Comparison of ENCODE assay signal across 9 mouse cellular contexts in genomic region chr2:122297271-122298095, GRCm38 (mm10). TPM values are rescaled to one million over a fixed set of nuclear protein-coding genes. Genes with fewer than 3 reads are reported as not detected.
A peak's percentile ranks its signal among the peaks of the same experiment; 100 is the strongest.
DNase-seq lines count a peak whose midpoint lies in the region; ATAC-seq and TF ChIP-seq lines count a peak whose summit lies in the region.
"Had no signal": no experiment of that assay in that cellular context is flagged by ENCODE, and none has a peak within 500 bp of the region (broad histone marks: within the 10 kb centered on the region; RNA-seq: fewer than 3 reads in every experiment).

No protein-coding gene starts in this region.

- H3K4me3 ChIP-seq in lung, embryonic 15.5 days = no peak overlapping the region
- no peak overlapping the region; the same call in 1 of the 2 replicates for H3K4me3 ChIP-seq in lung, postnatal 0 days (ENCODE audit: low read depth, low read length)
- H3K4me3 ChIP-seq in forebrain, embryonic 16.5 days (replicated peaks; ENCODE audit: low read length) = peak overlapping the region; percentile 8
- peak overlapping the region; percentile 24 for H3K4me3 ChIP-seq in midbrain, embryonic 12.5 days

- ATAC-seq in lung, embryonic 15.5 days (ENCODE audit: borderline replicate concordance, extremely low read depth, low FRiP score, low TSS enrichment) = no peak
- ATAC-seq in lung, postnatal 0 days = no peak
- ATAC-seq in forebrain, embryonic 16.5 days = no peak
- no peak for ATAC-seq in midbrain, embryonic 12.5 days (ENCODE audit: low FRiP score, low read depth)
- ATAC-seq in monocyte, adult 5-6 weeks (replicated peaks; ENCODE audit: insufficient number of reproducible peaks, low FRiP score, low TSS enrichment, poor library complexity, severe bottlenecking) = no peak

- TF ChIP-seq CTCF in lung, postnatal 0 days (IDR thresholded peaks at IDR 0.05) = no peak

- H3K9me3 ChIP-seq in lung, embryonic 15.5 days = no peaks in the 10 kb centered on the region
- H3K9me3 ChIP-seq in lung, postnatal 0 days (ENCODE audit: low read length) = no peaks in the 10 kb centered on the region
- no peaks in the 10 kb centered on the region for H3K9me3 ChIP-seq in forebrain, embryonic 16.5 days (ENCODE audit: control insufficient read depth, low read length)
- H3K9me3 ChIP-seq in midbrain, embryonic 12.5 days = no peaks in the 10 kb centered on the region
- H3K9me3 ChIP-seq: liver, embryonic 12.5 days had no signal

- no peaks in the 10 kb centered on the region for H3K36me3 ChIP-seq in lung, embryonic 15.5 days
- no peaks in the 10 kb centered on the region for H3K36me3 ChIP-seq in lung, postnatal 0 days (ENCODE audit: insufficient read depth, low read length)
- H3K36me3 ChIP-seq in forebrain, embryonic 16.5 days (ENCODE audit: control insufficient read depth, insufficient read depth) = no peaks in the 10 kb centered on the region
- H3K36me3 ChIP-seq in midbrain, embryonic 12.5 days = no peaks in the 10 kb centered on the region
- H3K36me3 ChIP-seq: liver, embryonic 12.5 days had no signal

- no peak overlapping the region for H3K9ac ChIP-seq in lung, embryonic 15.5 days
- no peak overlapping the region for H3K9ac ChIP-seq in lung, postnatal 0 days (replicated peaks; ENCODE audit: low read depth)
- no peak overlapping the region for H3K9ac ChIP-seq in forebrain, embryonic 16.5 days (replicated peaks; ENCODE audit: low read depth, low read length)
- H3K9ac ChIP-seq in midbrain, embryonic 12.5 days (replicated peaks) = no peak overlapping the region
- H3K9ac ChIP-seq: liver, embryonic 12.5 days had no signal

- H3K27me3 ChIP-seq in lung, embryonic 15.5 days = peaks cover 94% of the 10 kb centered on the region
- peaks cover 66% of the 10 kb centered on the region for H3K27me3 ChIP-seq in lung, postnatal 0 days (replicated peaks; ENCODE audit: insufficient read depth, low read length)
- peaks cover 69% of the 10 kb centered on the region for H3K27me3 ChIP-seq in forebrain, embryonic 16.5 days (replicated peaks; ENCODE audit: control insufficient read depth, insufficient read depth, low read length)
- peaks cover 95% of the 10 kb centered on the region for H3K27me3 ChIP-seq in midbrain, embryonic 12.5 days

- peak overlapping the region; percentile 19; the same call in 1 of the 2 replicates for H3K4me2 ChIP-seq in lung, embryonic 15.5 days
- no peak overlapping the region for H3K4me2 ChIP-seq in lung, postnatal 0 days (replicated peaks; ENCODE audit: low read depth, low read length)
- peak overlapping the region; percentile 20 for H3K4me2 ChIP-seq in forebrain, embryonic 16.5 days (ENCODE audit: low read length)
- peak overlapping the region; percentile 47 for H3K4me2 ChIP-seq in midbrain, embryonic 12.5 days (replicated peaks)

- TF ChIP-seq EP300 in lung, postnatal 0 days (IDR thresholded peaks at IDR 0.05) = no peak

- no peak overlapping the region for H3K27ac ChIP-seq in lung, embryonic 15.5 days
- H3K27ac ChIP-seq in lung, postnatal 0 days (ENCODE audit: low read length) = no peak overlapping the region
- H3K27ac ChIP-seq in forebrain, embryonic 16.5 days (ENCODE audit: low read length) = no peak overlapping the region
- H3K27ac ChIP-seq in midbrain, embryonic 12.5 days (replicated peaks) = no peak overlapping the region
- H3K27ac ChIP-seq: liver, embryonic 12.5 days had no signal

- peaks cover 27% of the 10 kb centered on the region for H3K4me1 ChIP-seq in lung, embryonic 15.5 days
- peaks cover 11% of the 10 kb centered on the region; the same call in 1 of the 2 replicates for H3K4me1 ChIP-seq in lung, postnatal 0 days (ENCODE audit: insufficient read depth, low read depth, low read length)
- peaks cover 37% of the 10 kb centered on the region for H3K4me1 ChIP-seq in forebrain, embryonic 16.5 days (replicated peaks; ENCODE audit: control insufficient read depth, insufficient read depth, low read length)
- peaks cover 41% of the 10 kb centered on the region for H3K4me1 ChIP-seq in midbrain, embryonic 12.5 days

- DNase-seq in lung, postnatal 0 days (ENCODE audit: low spot score) = no peak
- DNase-seq in urinary bladder, postnatal 10 days (ENCODE audit: low spot score) = no peak
- DNase-seq in urinary bladder, postnatal 36 days (ENCODE audit: low spot score in 2 of 2) = no peak
- DNase-seq: cerebellum, adult 11 months had no signal

- 2% methylated on average over 35 of the region's 35 CpGs for WGBS in lung, embryonic 15.5 days
- WGBS in lung, postnatal 0 days = 3% methylated on average over 35 of the region's 35 CpGs
- under 1% methylated on average over 35 of the region's 35 CpGs for WGBS in forebrain, embryonic 16.5 days
- under 1% methylated on average over 35 of the region's 35 CpGs for WGBS in midbrain, embryonic 12.5 days

RNA-seq across cellular contexts. Expression of gene Duox2, which starts 0.8 kb away (rescaled TPM):
- polyA plus RNA-seq in lung, embryonic 15.5 days (2015; fragmentation: Nextera tagmentation; extraction: Ambion mirVana) = 0.04 TPM in 2 replicates
- 0.02 and 0.04 TPM in 2 replicates for polyA plus RNA-seq in lung, postnatal 0 days (2015; fragmentation: Nextera tagmentation; extraction: Ambion mirVana)
- not detected in 2 replicates for polyA plus RNA-seq in forebrain, embryonic 16.5 days (2015; fragmentation: Nextera tagmentation; extraction: Ambion mirVana)
- polyA plus RNA-seq in midbrain, embryonic 12.5 days (2016; fragmentation: Nextera tagmentation; extraction: Ambion mirVana) = not detected in 2 replicates
- total RNA-seq in monocyte, adult 5-6 weeks (2017) = not detected in 3 replicates
- polyA plus RNA-seq: liver, embryonic 12.5 days had no signal

RNA-seq across cellular contexts. Expression of gene Duoxa2, which starts 1.2 kb away (rescaled TPM):
- not detected in 2 replicates for polyA plus RNA-seq in lung, embryonic 15.5 days (2015; fragmentation: Nextera tagmentation; extraction: Ambion mirVana)
- polyA plus RNA-seq in lung, postnatal 0 days (2015; fragmentation: Nextera tagmentation; extraction: Ambion mirVana) = 0.07 TPM in 1 of 2 replicates, not detected in the other
- not detected in 2 replicates for polyA plus RNA-seq in forebrain, embryonic 16.5 days (2015; fragmentation: Nextera tagmentation; extraction: Ambion mirVana)
- polyA plus RNA-seq in midbrain, embryonic 12.5 days (2016; fragmentation: Nextera tagmentation; extraction: Ambion mirVana) = not detected in 2 replicates
- not detected in 3 replicates for total RNA-seq in monocyte, adult 5-6 weeks (2017)
- polyA plus RNA-seq: liver, embryonic 12.5 days had no signal

RNA-seq across cellular contexts. Expression of gene Duoxa1, which starts 16.0 kb away (rescaled TPM):
- polyA plus RNA-seq in lung, embryonic 15.5 days (2015; fragmentation: Nextera tagmentation; extraction: Ambion mirVana) = 0.20 and 0.35 TPM in 2 replicates
- 0.21 TPM in 1 of 2 replicates, not detected in the other for polyA plus RNA-seq in lung, postnatal 0 days (2015; fragmentation: Nextera tagmentation; extraction: Ambion mirVana)
- polyA plus RNA-seq in forebrain, embryonic 16.5 days (2015; fragmentation: Nextera tagmentation; extraction: Ambion mirVana) = 0.12 TPM in 1 of 2 replicates, not detected in the other
- polyA plus RNA-seq in midbrain, embryonic 12.5 days (2016; fragmentation: Nextera tagmentation; extraction: Ambion mirVana) = 0.43 and 0.64 TPM in 2 replicates
- not detected in 3 replicates for total RNA-seq in monocyte, adult 5-6 weeks (2017)
- polyA plus RNA-seq: liver, embryonic 12.5 days had no signal

RNA-seq across cellular contexts. Expression of gene Duox1, which starts 18.0 kb away (rescaled TPM):
- polyA plus RNA-seq in lung, embryonic 15.5 days (2015; fragmentation: Nextera tagmentation; extraction: Ambion mirVana) = 0.04 and 0.10 TPM in 2 replicates
- 0.06 and 0.15 TPM in 2 replicates for polyA plus RNA-seq in lung, postnatal 0 days (2015; fragmentation: Nextera tagmentation; extraction: Ambion mirVana)
- 0.10 and 0.11 TPM in 2 replicates for polyA plus RNA-seq in forebrain, embryonic 16.5 days (2015; fragmentation: Nextera tagmentation; extraction: Ambion mirVana)
- polyA plus RNA-seq in midbrain, embryonic 12.5 days (2016; fragmentation: Nextera tagmentation; extraction: Ambion mirVana) = 0.12 and 0.18 TPM in 2 replicates
- total RNA-seq in monocyte, adult 5-6 weeks (2017) = not detected in 3 replicates
- polyA plus RNA-seq: liver, embryonic 12.5 days had no signal

Comparison
In these comparisons a context has a peak if more than half of its experiments do, and no peak if none do; other contexts are left out.
1. H3K4me3 ChIP-seq: peak in forebrain, embryonic 16.5 days (single experiment) and midbrain, embryonic 12.5 days (single experiment); none in lung, embryonic 15.5 days (single experiment) and lung, postnatal 0 days (single experiment).